Mouse (Mus musculus) gonadal fat pad, adult 2 months (tissue): ENCODE data around the gene Kcnma1. TPM values are rescaled to one million over a fixed set of nuclear protein-coding genes. Genes with fewer than 3 reads are reported as not detected.

Experiments used
- DNase-seq: peaks from one replicate; pipeline ENCODE4 v3.0.0-alpha.2; 2012; ENCODE audit warnings: low read depth
- polyA plus RNA-seq: library from polyadenylated mRNA; depleted of rRNA; stranded (reverse); fragments of >200 nt; gene quantifications from 2 replicates; pipeline ENCODE4 v1.2.3, GENCODE M21; 2012

Kcnma1 gene
- polyA plus RNA-seq, 1 experiment: 6.0 TPM

DNA sequence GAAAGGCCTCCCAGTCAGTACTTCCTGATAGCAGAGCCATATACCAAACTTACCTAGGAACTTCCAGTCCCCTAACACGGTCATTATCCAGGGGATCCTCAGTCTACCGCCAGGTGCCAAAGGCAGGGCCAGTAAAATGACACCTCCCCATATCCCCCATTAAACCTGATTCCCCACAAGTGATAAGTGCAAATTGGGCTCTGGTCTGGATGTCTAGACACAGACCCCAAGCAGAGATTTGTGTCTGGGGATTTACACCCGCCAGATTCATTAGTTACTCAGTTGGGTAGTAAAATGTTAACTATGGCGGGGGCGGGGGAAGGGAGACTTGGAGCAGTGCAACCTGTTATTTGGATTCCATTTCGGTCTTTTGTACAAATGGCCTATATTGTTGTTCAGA lies 562.6 kb downstream of the Kcnma1 start:
- no peak for DNase-seq

DNA sequence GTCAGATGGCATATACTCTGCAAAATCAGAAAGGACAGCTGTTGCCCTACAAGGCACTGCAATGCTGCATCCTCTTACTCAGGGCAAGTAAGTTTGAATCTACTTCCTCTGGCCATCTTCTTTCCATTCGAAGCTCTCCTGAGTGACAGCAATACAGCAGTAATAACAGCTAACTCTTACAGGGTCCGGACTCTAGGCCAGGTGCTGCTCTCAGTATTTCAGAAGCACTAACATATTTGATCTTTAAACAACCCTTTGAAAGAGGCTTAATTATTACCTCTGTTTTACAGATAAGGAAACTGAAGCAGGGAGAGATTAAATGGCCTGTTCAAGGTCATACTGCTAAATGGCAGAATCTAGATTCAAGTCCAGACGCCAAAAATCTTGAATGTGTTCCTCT lies 576.8 kb downstream of the Kcnma1 start:
- no peak for DNase-seq

DNA sequence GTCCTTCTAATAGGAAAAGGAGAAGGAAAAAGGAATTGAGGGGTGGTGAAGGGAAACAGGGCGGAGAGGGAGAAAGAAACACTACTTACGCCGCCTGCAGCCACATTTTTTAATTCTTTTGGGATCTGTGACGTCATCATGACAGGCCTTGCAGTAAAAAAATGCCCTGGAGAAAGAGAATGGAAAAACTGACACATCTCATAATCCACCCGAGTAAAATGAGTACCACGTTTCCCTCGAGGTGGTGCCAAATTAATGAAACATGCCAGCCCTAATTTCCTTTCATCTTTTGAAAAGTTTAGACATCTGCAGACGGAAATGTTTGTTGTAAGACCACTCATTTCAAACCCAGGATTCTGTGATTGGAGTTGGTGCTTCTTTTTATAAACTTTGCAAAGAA lies 578.4 kb downstream of the Kcnma1 start:
- DNase-seq: no peak

- no peak for DNase-seq
These were observed 584.3 kb downstream of the Kcnma1 start for GRCm38 (mm10) chr14:23430006-23430405.

- DNase-seq: no peak
These were observed 585.2 kb downstream of the Kcnma1 start for GRCm38 (mm10) chr14:23429043-23429442.

GRCm38 (mm10) chr14:23422481-23423040 lies 591.7 kb downstream of the Kcnma1 start:
- DNase-seq: no peak

DNA sequence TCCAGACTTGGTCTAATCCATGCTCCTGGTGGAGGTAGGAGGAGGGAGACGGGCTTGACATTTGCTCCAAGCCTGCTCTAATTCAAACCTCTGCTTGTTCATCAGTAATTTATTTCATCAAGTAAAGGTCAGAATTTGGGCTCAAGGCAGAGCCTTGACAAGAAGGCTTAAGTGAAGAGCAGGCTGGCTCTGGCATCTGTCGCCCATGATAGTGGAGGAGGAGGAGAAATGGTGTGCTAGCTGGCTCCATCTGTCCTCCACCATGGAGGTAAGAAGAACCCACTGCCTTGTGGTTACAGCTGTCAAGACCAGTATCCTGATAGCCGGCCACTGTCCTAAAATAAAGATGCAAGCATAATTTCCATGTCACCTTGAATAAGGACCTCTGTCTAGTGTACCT lies 595.3 kb downstream of the Kcnma1 start:
- no peak for DNase-seq

DNA sequence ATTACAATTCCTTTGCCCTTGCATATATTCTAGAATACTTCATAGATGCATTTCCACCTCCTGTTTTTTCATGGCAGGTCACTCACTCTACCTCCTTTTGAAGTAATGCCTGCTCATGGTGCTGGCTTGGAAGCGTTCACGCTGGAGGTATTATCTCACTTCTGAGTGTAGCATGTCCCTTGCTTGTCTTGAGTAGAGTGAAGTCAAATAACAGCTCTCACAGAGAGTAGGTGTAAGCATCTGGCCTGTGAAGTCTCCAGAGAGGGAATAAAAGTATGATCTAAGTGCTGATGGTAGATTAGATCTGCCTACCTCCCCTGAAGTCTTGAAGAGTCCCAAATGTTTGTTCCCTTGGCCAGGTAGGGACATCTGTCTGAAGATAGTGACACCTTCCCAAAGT lies 607.2 kb downstream of the Kcnma1 start:
- no peak for DNase-seq

GRCm38 (mm10) chr14:23400777-23401469 lies 613.4 kb downstream of the Kcnma1 start:
- DNase-seq: no peak

DNA sequence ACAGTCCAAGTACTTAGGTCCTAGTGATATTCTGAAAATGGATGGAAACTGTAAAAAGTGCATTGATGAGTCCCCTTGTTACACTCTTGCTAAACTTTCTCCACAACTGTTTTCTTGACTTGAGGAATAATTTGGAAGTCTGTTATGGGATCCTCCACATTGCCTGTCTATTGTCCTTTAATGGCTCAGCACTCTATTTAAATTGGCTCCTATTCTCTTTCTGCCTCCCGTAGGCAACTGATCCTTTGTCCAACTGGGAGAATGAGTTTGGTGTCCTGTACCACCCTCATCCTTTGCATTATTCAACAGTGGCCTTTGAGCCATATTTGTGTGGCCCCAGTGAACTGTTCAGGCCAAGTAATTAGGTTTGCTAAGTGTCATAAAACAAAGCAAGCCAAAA lies 616.6 kb downstream of the Kcnma1 start:
- DNase-seq: no peak

- no peak for DNase-seq
These were observed 622.7 kb downstream of the Kcnma1 start for GRCm38 (mm10) chr14:23391566-23391965.

DNA sequence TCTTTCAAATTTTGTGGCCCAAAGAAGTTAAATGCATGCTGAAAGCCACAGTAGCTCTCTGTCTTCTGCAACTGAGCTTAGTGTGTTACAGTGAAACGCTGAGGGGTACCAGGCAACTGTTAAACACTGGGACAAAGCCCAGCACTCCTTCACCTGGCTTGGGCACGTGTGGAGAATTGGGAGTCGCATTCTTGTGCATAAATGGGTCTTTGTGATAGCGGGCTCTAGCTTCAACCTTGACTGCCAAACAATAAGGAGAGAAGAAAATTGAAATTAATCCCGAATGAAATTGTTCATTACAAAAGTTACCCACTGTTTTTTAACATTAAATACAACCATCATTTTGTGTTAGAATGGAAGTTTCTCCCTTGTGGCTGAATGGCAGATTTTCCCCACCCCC lies 623.5 kb downstream of the Kcnma1 start:
- DNase-seq: no peak

- no peak for DNase-seq
These were observed 624.1 kb downstream of the Kcnma1 start for GRCm38 (mm10) chr14:23390161-23390560.

- no peak for DNase-seq
These were observed 627.5 kb downstream of the Kcnma1 start for GRCm38 (mm10) chr14:23386786-23387185.

GRCm38 (mm10) chr14:23385776-23386608 lies 628.3 kb downstream of the Kcnma1 start:
- no peak for DNase-seq

GRCm38 (mm10) chr14:23378351-23379087 lies 635.8 kb downstream of the Kcnma1 start:
- no peak for DNase-seq

GRCm38 (mm10) chr14:23372021-23372420 lies 642.3 kb downstream of the Kcnma1 start:
- DNase-seq: peak; percentile 59

DNA sequence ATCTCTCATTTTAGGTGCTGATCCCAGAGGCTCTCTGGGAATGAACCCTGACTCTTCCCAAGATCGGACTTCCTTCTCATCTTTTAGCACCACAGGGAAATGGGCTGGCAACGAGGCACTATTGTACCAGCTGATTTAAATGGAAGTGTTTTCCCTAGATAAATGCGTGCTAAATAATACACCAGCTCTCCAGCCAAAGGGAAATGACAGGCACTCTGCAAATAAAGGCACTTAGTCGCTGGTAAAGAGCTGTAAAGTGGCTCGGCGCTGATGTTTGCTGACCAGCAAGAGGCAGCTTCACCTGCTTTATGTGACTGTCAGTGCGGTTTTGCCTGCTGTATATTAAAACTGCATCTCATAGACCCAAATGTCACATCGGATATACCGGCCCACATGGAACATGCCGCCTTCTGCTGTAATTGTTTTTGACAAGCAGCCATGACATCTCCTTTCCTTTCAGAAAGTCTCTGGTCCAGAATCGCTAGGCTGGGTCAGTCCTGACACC lies 653.7 kb downstream of the Kcnma1 start:
- DNase-seq: no peak

- no peak for DNase-seq
These were observed 655.5 kb downstream of the Kcnma1 start for GRCm38 (mm10) chr14:23358776-23359175.

- no peak for DNase-seq
These were observed 656.6 kb downstream of the Kcnma1 start for GRCm38 (mm10) chr14:23357529-23358278.

GRCm38 (mm10) chr14:23326786-23327185 lies 687.5 kb downstream of the Kcnma1 start:
- DNase-seq: no peak
